Mouse (Mus musculus) left cerebral cortex, postnatal 10 days (tissue): ENCODE measurements around the gene Pde6h. TPM values are rescaled to one million over a fixed set of nuclear protein-coding genes. Genes with fewer than 3 reads are reported as not detected.

Experiments used
- DNase-seq, 2 experiments: peaks; one replicate each; pipeline ENCODE4 v3.0.0; 2021 to 2022; ENCODE audit warnings: low spot score in 2 of 2, mixed read lengths in 1 of 2; ENCODE audit errors: extremely low spot score in 1 of 2
- intact Hi-C: fragments of 180-260 bp; cut with DNase I; formaldehyde crosslinking; loops from one replicate; pipeline ENCODE4 v1.15.1; 2025
- total RNA-seq, 2 experiments: library from RNA; stranded (reverse); gene quantifications; 2 replicates each; pipeline ENCODE4 v1.2.3; 2021

The Pde6h gene
- total RNA-seq, 2 experiments from 2014 or later, result 0.18 to 1.2 TPM

DNA sequence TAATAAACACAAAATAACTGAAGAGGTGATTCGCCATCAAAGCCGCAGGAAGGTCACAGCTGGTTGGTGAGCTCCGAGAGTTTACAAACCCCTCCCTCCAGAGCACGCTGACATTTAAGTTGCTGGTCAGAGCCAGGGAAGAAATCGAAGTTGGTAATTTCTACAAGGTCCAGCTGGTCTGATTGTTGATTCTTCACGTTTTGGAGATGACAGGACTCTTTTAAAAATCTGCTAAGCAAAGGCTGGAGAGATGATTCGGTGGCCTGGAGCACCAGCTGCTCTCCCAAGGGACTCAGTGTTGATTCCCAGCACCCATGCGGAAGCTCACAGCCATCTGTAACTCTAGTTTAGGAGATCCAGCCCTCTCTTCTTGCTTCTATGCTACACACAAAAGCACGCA lies 12.7 kb downstream of the Pde6h start:
- DNase-seq, result no peak
- intact Hi-C loops, result no loop called here

DNA sequence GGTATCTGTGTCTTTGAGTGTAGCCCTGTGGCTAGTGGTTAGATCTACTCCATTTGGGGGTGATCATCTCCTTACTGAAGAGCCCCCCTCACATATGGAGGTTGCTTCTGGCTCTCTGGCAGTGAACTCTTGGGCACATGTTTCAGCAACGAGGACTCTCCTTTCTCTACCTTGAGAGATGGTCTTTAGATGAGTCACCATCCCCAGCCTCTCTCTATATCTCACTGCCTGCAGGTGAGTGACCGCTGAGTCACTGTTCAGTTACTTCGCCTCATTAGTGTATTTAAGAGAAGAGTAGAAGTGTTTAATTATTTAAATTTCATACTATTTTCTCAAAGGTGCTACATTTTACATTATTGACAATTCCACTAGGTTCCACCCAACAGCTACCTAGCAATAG lies 13.5 kb downstream of the Pde6h start:
- DNase-seq, result no peak
- intact Hi-C loops, result no loop called here

DNA sequence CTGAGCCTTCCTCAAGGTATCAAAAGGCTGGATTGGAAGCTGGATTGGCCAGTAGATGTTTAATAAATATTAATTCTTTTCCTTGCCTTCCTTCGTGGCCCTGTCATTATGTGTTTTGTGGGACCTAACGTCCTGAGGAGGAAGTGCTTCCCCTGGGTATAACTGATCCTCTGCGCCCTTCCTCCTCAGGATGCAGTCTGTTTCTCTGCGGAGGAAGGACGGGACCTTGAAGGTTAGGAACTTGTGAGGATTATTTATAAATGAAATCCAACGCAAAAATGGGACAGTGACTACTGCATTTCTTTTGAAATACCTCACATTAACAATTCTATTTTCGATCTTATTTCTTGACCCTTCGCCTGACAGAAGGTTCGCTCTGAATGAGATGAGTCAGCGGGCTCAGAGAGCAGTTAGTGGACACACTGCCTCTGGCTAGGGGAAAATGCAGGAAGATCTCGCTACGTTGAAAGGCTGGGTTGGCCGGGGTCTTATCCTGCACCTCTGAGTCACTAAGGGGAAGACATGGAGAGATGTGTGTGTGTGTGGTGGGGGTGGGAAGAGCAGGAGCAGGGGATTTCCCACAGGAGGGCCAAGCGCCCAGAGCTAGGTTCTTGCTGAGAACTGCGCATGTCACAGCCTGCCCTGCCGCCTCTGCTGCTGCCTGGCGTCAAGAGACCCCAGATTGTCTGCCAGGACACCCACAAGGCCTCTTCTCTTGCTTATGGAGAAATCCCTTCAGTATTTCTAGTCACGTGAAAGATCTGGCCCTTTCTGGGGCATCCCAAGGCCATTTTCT lies 14.9 kb downstream of the Pde6h start:
- intact Hi-C loops, result no loop called here
- peak in 1 of 2 experiments; percentile 53 for DNase-seq

DNA sequence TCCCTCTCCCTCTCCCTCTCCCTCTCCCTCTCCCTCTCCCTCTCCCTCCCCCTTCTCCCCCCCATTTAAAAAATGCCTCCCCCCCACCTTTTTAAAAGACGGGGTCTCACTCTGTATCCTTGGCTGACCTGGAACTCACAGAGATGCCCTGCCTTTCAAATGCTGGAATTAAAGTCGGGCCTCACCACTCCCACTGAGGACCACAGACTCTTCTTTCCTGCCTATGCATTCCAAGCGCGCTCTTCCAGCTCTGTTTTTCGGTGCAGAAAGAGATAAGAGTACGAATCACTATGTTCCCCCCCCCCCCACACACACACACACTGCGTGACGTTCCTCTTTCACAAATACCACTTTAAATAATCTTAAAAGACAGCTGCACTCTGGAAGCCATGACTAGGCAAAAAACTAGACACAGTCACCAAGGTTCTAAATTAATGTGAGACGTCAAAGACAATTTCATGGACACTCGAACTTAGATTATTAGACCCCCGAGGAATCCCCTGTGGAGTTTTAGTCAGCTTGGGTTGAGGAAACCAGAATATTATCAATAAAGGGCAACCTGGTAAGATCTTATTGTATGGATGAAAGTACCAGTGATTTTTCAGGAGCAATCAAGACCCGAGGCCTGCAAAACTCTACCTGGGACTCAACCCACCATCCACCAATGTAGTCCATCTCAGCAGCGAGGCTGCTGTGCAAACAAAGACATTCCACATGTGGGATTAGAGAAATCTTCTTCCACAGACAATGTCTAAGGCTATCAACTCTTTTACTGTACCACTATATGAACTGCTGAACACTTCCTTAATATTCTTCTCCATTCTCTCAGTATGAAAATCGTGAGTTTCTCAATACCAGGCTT lies 15.9 kb downstream of the Pde6h start:
- DNase-seq, result no peak
- intact Hi-C loops, result no loop called here

DNA sequence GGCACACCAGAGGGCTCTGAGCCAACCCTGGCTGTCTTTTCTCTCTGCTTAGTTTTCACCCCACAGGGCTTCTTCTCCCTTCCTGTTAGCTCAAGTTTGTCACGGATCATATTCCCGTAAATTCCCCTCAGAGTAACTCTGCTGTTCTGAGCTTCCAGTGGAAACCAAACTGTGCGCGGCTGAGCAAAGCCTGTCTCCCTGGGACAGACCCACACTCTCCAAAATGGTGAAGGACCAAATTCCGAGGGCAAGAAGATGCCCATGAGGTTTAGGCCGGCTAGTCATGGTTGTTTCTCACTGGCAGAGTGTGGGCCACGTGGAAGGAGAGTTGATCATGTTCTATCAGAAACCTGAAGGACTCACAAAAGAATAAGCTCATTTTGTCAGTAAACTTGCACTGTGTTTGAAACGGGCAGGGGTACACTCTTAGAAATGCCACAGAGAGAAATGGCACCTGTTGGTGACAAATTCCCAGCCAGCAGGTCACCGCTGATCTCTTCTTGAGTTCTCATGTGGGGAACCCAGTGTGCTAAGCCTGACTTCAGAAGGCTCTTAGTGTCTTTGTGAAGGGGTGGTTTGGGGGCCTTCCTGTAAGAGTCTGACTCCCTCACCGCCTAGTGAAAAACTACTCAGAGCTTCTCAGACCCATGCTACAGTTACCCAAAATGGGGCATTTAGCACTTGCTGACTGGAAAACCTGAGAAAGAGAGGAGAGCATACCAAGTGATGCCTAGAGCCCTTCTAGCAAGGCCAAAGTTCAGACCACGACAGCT lies 16.7 kb downstream of the Pde6h start:
- intact Hi-C loops, result no loop called here
- DNase-seq, result peak in 1 of 2 experiments; percentile 33

DNA sequence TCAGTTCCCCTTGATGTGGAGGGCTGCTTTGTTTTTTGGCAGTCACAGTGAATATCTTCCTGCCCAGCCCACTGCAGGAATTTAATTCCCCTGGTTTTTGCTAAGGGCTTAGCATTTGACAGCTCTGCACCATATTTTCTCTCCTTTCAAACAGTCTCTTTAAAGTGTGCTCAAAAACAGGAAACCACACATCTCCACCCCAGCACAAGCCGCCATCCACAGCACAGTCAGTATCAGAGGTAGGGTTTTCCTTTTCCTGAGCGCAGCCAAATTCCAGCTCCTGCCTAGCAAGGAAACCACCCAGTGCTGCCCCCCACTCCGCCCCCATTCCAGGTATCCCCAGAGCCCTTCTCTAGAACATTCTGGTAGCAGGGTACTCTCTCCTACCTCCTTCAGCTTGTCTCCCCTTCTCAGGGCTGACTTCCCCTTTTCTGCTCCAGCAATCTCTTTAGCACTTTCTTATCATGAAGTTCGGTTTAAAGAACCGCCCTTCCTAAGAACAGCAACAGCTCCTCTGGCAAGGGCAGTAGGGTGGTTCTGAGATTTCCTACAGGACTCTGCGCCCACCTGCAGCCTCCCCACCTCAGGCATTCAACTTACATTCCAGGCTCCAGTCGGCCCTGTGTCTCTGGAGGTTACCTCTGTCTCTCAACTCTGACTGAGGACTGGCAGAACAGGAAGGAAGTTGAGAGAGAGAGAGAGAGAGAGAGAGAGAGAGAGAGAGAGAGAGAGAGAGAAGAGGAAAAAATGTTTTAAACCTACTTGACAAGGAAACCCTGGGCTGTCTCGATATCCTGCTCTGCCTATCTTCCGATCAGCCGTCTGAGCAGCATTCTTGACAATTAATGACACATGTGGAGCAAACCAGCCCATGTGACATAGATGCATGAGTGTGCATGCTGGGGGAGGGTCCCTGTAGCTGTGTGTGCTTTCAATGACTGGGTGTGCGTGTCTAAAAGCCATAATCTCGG lies 17.7 kb downstream of the Pde6h start, which contains the start of gene Arhgdib:
Gene Arhgdib (minus strand): TSS at position 849 of the 971 bp plus-strand sequence.
- intact Hi-C loops, result no loop called here
- DNase-seq, result peak in 1 of 2 experiments; percentile 59

DNA sequence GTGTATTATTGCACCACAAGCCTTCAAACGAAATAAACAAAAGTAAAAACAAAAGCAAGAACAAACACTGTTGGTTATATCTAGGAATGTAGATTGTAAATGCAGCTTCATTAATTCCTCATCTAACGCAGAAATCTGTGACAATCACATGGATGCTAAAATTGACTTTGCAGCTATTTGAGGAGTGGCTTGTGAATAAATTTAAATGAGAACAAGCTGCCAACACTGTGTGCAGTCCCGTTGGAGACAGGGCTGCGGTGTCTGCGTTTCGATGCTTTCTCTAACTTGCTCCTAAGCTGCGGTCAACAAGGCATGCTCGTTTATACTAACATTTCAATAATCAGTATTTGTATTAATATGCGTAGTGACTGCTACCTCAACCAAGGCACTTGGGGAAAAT lies 18.6 kb downstream of the Pde6h start:
- DNase-seq, result no peak
- intact Hi-C loops, result no loop called here

DNA sequence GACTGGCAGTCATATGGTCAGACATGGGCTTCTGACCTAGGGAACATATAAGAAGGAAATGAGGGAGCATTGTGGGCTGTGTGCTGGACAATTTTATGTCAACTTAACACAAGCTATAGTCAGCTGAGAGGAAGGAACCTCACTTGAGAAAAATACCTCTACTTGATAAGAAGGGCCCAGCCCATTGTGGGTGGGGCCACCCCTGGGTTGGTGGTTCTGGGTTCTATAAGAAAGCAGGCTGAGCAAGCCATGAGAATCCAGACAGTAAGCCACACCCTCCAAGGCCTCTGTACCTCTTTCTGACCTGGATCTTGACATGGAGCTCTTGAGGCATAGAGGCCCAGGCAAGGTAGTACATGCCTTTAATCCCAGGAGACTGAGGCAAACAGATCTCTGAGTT lies 19.8 kb downstream of the Pde6h start:
- intact Hi-C loops, result no loop called here
- DNase-seq, result no peak

DNA sequence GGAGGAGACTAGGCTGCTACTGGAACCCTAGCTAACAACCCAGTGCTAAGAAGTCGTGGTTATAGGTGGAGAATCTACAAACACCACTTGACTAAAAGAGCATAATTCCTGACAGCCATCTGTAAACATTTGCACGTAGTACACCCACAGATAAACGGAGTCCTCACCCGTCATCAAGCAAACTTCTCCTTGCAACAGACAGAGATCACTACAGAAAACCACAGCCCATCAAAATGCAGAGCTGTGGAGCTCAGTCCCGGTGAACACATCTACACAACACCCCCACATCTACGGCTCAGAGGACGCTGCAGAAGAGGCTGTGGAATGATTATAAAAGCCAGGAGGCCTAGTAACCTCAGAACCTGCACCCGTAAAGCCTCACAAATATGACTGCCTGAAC lies 20.9 kb downstream of the Pde6h start:
- DNase-seq, result no peak
- intact Hi-C loops, result no loop called here

DNA sequence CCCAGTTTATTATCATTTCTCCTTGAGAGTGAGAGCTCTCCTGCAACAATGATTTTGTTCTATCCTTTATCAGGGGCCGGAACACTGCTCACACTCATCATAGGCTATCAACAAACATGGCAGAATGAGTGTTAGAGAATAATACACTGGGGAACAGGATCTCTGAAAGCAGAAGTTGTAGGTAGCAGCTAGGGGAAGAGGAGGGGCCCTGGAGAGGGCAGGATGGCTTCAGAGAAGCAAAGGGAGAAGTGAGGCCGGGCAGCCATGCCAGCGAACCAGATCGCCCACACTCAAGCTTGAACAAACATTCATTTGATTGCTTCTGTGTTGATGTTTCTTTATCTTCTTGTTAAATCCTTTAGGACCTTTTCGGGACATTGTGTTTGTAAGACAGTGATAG lies 22.6 kb downstream of the Pde6h start:
- intact Hi-C loops, result no loop called here
- no peak for DNase-seq

DNA sequence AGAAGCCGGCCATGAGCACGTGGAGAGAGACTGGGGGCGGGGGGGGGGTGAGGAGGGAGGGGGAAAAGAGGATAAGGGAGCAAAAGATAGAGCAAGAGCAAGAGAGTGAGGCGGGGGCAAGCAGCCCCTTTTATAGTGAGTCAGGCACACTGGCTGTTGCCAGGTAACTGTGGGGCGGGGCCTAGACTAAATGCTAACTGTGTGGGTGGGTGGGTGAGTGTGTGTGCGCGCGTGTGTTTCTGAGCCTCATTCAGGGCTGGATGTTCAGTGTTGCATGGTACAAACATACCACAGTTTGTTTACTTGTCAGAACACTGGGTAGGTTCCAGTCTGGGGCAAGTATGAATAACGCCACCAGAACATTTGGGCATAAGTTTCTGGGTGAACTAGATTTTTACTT lies 23.3 kb downstream of the Pde6h start:
- peak in 1 of 2 experiments; percentile 49 for DNase-seq

DNA sequence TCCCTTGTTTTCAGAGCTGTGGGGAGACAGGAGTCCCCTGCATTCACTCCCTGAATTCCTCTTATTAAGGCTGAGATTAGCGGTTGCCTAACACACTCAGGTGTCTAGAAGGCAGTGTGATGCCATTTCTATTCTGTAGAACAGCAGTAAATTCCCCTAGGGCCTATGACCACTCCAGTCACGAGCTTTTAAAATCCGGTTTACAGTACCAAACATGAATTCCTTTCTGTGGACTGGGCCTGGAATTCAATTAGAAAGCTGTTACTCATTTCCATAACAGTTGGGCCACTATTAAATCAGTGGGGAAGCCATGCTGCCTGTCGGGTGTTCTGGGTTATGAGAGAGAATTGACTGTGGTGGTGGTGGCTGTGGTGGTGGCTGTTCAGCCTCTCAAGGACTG lies 24.1 kb downstream of the Pde6h start:
- intact Hi-C loops, result no loop called here
- DNase-seq, result no peak

More for the DNA sequence above, 23.3 kb downstream of the Pde6h start:
- intact Hi-C loops, result no loop called here

DNA sequence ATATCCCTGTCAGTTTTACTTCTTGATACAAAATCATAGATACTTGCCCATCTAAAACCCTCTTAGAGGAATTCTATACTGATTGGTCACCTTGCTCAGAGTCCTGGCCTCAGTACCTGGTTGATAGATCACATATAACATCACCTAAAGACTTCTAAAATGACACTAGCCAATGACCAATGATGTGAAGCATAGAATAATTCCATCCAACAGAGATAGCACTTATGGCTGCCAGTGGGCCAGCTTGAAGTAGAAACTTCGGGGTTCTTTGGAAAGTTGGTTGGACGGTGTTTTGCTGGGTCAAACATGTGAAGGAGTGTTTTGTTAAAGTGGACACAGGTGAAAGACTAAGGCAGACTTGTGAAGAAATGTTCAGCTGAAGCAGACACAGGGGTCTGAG lies 26.5 kb downstream of the Pde6h start:
- DNase-seq, result no peak
- intact Hi-C loops, result no loop called here

DNA sequence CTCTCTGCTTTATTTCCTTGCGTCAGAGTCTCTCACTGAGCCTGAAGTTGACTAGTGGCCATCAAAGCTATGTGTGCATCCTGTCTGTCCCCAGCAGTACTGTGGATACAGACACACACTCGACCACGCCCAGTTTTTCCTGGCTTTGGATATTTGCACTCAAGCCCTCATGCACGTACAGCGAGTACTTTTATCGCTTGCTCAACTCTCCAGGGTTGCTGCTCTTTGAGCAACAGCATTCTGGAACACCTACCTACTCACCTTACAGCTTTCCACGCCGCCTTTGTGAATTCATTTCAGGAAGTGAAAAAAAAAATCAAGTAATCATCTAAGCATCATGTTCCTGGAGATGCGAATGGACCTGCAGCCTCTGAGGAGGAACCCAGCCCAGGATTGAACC lies 29.3 kb downstream of the Pde6h start:
- intact Hi-C loops, result no loop called here
- no peak for DNase-seq

DNA sequence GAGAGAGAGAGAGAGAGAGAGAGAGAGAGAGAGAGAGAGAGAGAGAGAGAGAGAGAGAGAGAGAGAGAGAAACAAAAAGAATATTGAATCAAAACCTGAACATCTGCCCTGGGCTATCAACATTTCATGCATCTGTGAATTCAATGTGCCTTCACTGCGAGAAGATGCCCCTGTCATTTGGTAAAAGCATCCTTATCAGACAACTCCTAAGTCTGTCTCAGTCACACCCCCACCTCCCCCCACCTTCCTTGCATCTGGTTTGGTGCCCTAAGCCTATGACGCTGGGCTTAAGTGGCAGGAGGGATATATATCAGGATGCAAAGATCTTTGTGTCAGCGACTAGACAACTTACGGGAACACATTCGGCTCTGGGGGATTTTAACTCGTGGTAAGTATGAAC lies 30.6 kb downstream of the Pde6h start:
- no peak for DNase-seq
- intact Hi-C loops, result no loop called here

DNA sequence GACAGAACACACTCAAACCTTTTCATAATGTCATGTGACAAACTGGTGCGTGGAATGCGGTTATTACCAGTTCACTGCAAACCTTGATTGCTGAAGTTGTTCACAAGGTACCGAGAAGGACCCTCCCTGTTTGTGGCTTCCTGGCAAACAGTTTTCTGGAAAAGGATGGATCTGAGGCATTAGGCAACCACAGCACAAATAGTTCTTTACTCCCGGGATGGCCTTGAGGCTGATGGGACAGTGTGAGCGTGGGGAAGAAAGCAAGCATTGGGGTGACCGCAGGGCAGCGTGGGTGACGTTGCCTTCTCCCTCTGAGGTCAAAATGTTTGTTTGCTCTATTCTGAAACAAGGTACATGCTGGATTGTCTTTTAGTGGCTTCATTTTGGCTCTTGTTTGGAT lies 31.1 kb downstream of the Pde6h start:
- no peak for DNase-seq
- intact Hi-C loops, result no loop called here

DNA sequence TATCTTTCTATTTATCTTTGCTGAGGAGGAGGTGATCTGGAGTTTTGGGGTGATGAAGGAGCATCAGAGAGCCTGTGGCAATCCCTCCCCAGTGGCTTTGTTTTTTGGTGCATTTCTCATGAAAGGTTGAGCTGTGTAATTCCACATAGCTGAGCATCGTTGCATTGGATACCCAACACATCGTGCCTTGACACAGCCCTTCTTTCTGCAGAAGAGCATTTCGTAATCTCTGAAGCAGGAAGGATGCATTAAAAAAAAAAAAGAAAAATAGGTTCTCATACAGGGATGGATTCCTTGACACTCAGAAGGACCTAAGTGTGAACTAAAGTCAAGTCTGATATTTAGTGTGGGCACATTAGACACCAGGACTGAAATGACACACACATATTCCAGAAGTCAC lies 31.6 kb downstream of the Pde6h start:
- intact Hi-C loops, result no loop called here
- no peak for DNase-seq

DNA sequence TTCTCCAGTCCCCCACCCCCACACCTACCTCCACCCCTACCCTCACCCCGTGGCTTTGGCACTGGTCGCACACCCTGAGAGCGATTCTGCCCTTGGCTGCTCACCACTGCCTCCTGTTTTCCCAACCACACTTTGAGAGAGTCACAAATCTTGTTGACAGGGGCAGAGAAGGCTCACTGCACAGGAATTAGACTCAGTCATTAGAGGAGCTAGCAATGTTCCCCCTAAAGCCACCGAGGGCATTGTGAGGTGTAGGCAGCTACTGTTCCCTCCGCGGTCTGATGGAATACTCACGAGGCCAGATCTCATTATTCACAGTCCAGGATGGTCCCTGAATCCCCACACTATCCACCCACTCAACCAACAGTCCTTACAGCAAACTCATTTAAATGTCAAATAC lies 33.4 kb downstream of the Pde6h start:
- no peak for DNase-seq
- intact Hi-C loops, result no loop called here
